Mouse (Mus musculus) MEL (cell line): ENCODE data around the gene Rnf133. TPM values are rescaled to one million over a fixed set of nuclear protein-coding genes. Genes with fewer than 3 reads are reported as not detected.

Experiments used
- DNase-seq: peaks from one replicate; pipeline ENCODE4 v3.0.0; 2011; ENCODE audit warnings: low read depth, low spot score
- H3K27ac ChIP-seq: 2 replicates; pipeline ENCODE4 v1.5.1; 2012; ENCODE audit warnings: low read depth, mild to moderate bottlenecking, control low read depth, low read length, moderate library complexity; ENCODE audit not compliant: control insufficient read depth
- H3K27me3 ChIP-seq, 2 experiments: fragments of 150-350 bp in 1 of 2; sonication (generic) in 1 of 2; 2 replicates each; pipeline ENCODE4 v1.6.1; 2012; ENCODE audit warnings: low read length in 2 of 2, mild to moderate bottlenecking in 2 of 2, improper control_type of control experiment in 1 of 2, moderate library complexity in 1 of 2; ENCODE audit not compliant: insufficient read depth in 2 of 2, control insufficient read depth in 1 of 2
- H3K36me3 ChIP-seq, 2 experiments: 2 replicates each; pipeline ENCODE4 v1.6.1; 2012 to 2014; ENCODE audit warnings: low read length in 2 of 2, improper control_type of control experiment in 1 of 2, inconsistent platforms in 1 of 2, mild to moderate bottlenecking in 1 of 2; ENCODE audit not compliant: insufficient read depth in 2 of 2, control insufficient read depth in 1 of 2
- H3K4me1 ChIP-seq, 2 experiments: fragments of 150-350 bp in 1 of 2; sonication (generic) in 1 of 2; 2 replicates each; pipeline ENCODE4 v1.6.1; 2012; ENCODE audit warnings: low read length in 2 of 2, improper control_type of control experiment in 1 of 2, mild to moderate bottlenecking in 1 of 2; ENCODE audit not compliant: insufficient read depth in 2 of 2, control insufficient read depth in 1 of 2
- H3K4me3 ChIP-seq, 2 experiments: fragments of 150-350 bp in 1 of 2; sonication (generic) in 1 of 2; 2 replicates each; pipeline ENCODE4 v1.5.1; 2012; ENCODE audit warnings: low read depth in 2 of 2, low read length in 2 of 2, mild to moderate bottlenecking in 2 of 2, moderate library complexity in 2 of 2, control low read depth in 1 of 2, improper control_type of control experiment in 1 of 2; ENCODE audit not compliant: control insufficient read depth in 1 of 2, insufficient read depth in 1 of 2
- H3K79me2 ChIP-seq: 2 replicates; pipeline ENCODE4 v1.6.1; 2012; ENCODE audit warnings: mild to moderate bottlenecking, low read length, moderate library complexity; ENCODE audit not compliant: control insufficient read depth, poor library complexity, insufficient read depth
- H3K9ac ChIP-seq: 2 replicates; pipeline ENCODE4 v1.6.1; 2012; ENCODE audit warnings: low read depth, mild to moderate bottlenecking, control low read depth, low read length, moderate library complexity; ENCODE audit not compliant: control insufficient read depth, poor library complexity, severe bottlenecking
- H3K9me3 ChIP-seq: fragments of 150-350 bp; sonication (generic); replicated peaks from 2 replicates; pipeline ENCODE4 v1.6.1; 2012; ENCODE audit warnings: mild to moderate bottlenecking, low read length, improper control_type of control experiment, moderate library complexity; ENCODE audit not compliant: insufficient read depth
- CHD1 ChIP-seq: IDR thresholded peaks from 2 replicates; pipeline ENCODE4 v1.6.1; 2012; ENCODE audit warnings: low read depth, mild to moderate bottlenecking, inconsistent platforms, low read length, improper control_type of control experiment
- CHD2 ChIP-seq: IDR thresholded peaks from 2 replicates; pipeline ENCODE4 v1.6.1; 2011; ENCODE audit warnings: low read length, improper control_type of control experiment
- CTCF ChIP-seq, 3 experiments: IDR thresholded peaks in 2 of 3; conservative IDR thresholded peaks in 1 of 3; 2 replicates each; pipeline ENCODE4 v1.5.1; 2011 to 2012; ENCODE audit warnings: low read length in 3 of 3, low read depth in 2 of 3, mild to moderate bottlenecking in 2 of 3, improper control_type of control experiment in 1 of 3, inconsistent platforms in 1 of 3, mixed read lengths in 1 of 3, moderate library complexity in 1 of 3; ENCODE audit not compliant: control insufficient read depth in 1 of 3, insufficient read depth in 1 of 3, poor library complexity in 1 of 3, severe bottlenecking in 1 of 3
- E2F4 ChIP-seq: IDR thresholded peaks from 2 replicates; pipeline ENCODE4 v1.6.1; 2011; ENCODE audit warnings: low read depth, low read length, improper control_type of control experiment, borderline replicate concordance
- GABPA ChIP-seq: IDR thresholded peaks from 2 replicates; pipeline ENCODE4 v1.6.1; 2012; ENCODE audit warnings: low read depth, mild to moderate bottlenecking, inconsistent platforms, low read length, improper control_type of control experiment, moderate library complexity
- GATA1 ChIP-seq: IDR thresholded peaks from 2 replicates; pipeline ENCODE4 v1.6.1; 2011; ENCODE audit warnings: low read depth, low read length, improper control_type of control experiment
- HCFC1 ChIP-seq: IDR thresholded peaks from 2 replicates; pipeline ENCODE4 v1.6.1; 2012; ENCODE audit warnings: low read depth, mild to moderate bottlenecking, inconsistent platforms, low read length, improper control_type of control experiment, moderate library complexity
- MAFK ChIP-seq: IDR thresholded peaks from 2 replicates; pipeline ENCODE4 v1.6.1; 2011; ENCODE audit warnings: low read depth, mild to moderate bottlenecking, low read length, improper control_type of control experiment, borderline replicate concordance
- MAX ChIP-seq: IDR thresholded peaks from 2 replicates; pipeline ENCODE4 v1.6.1; 2011; ENCODE audit warnings: low read length, improper control_type of control experiment
- MAZ ChIP-seq: IDR thresholded peaks from 2 replicates; pipeline ENCODE4 v1.6.1; 2012; ENCODE audit warnings: low read depth, mild to moderate bottlenecking, inconsistent platforms, low read length, improper control_type of control experiment
- MEF2A ChIP-seq: IDR thresholded peaks from 2 replicates; pipeline ENCODE4 v1.6.1; 2014; ENCODE audit warnings: low read depth, mild to moderate bottlenecking, inconsistent platforms, low read length, improper control_type of control experiment; ENCODE audit not compliant: poor library complexity, insufficient replicate concordance, severe bottlenecking; ENCODE audit errors: extremely low read depth
- MXI1 ChIP-seq: IDR thresholded peaks from 2 replicates; pipeline ENCODE4 v1.6.1; 2011; ENCODE audit warnings: mild to moderate bottlenecking, low read depth, low read length, improper control_type of control experiment
- NRF1 ChIP-seq: IDR thresholded peaks from 2 replicates; pipeline ENCODE4 v1.6.1; 2014; ENCODE audit warnings: low read depth, mild to moderate bottlenecking, inconsistent platforms, low read length, improper control_type of control experiment, moderate library complexity; ENCODE audit not compliant: poor library complexity, insufficient read depth, severe bottlenecking
- POLR2AphosphoS5 ChIP-seq: IDR thresholded peaks from 2 replicates; pipeline ENCODE4 v1.6.1; 2012; ENCODE audit warnings: low read depth, borderline replicate concordance, mild to moderate bottlenecking, inconsistent platforms, low read length, moderate library complexity, mixed read lengths
- RAD21 ChIP-seq: IDR thresholded peaks from 2 replicates; pipeline ENCODE4 v1.6.1; 2011; ENCODE audit warnings: mild to moderate bottlenecking, low read depth, low read length, improper control_type of control experiment
- RCOR1 ChIP-seq: IDR thresholded peaks from 2 replicates; pipeline ENCODE4 v1.6.1; 2012; ENCODE audit warnings: low read depth, mild to moderate bottlenecking, inconsistent platforms, low read length, improper control_type of control experiment
- SIN3A ChIP-seq: IDR thresholded peaks from 2 replicates; pipeline ENCODE4 v1.6.1; 2012; ENCODE audit warnings: low read length, improper control_type of control experiment, inconsistent platforms
- SMC3 ChIP-seq: IDR thresholded peaks from 2 replicates; pipeline ENCODE4 v1.6.1; 2011; ENCODE audit warnings: low read depth, low read length, improper control_type of control experiment
- TAL1 ChIP-seq: IDR thresholded peaks from 2 replicates; pipeline ENCODE4 v1.6.1; 2012; ENCODE audit warnings: mild to moderate bottlenecking, inconsistent platforms, low read length, moderate library complexity, mixed read lengths
- TBP ChIP-seq: IDR thresholded peaks from 2 replicates; pipeline ENCODE4 v1.8.0; 2011; ENCODE audit warnings: low read depth, low read length, improper control_type of control experiment
- TCF12 ChIP-seq: IDR thresholded peaks from 2 replicates; pipeline ENCODE4 v1.6.1; 2014; ENCODE audit warnings: low read depth, mild to moderate bottlenecking, inconsistent platforms, low read length, improper control_type of control experiment, moderate library complexity
- USF1 ChIP-seq: IDR thresholded peaks from 2 replicates; pipeline ENCODE4 v1.6.1; 2014; ENCODE audit warnings: low read depth, mild to moderate bottlenecking, inconsistent platforms, low read length, improper control_type of control experiment, moderate library complexity
- ZKSCAN1 ChIP-seq: IDR thresholded peaks from 2 replicates; pipeline ENCODE4 v1.6.1; 2012; ENCODE audit warnings: low read depth, mild to moderate bottlenecking, inconsistent platforms, low read length, improper control_type of control experiment, moderate library complexity
- ZMIZ1 ChIP-seq: IDR thresholded peaks from 2 replicates; pipeline ENCODE4 v1.6.1; 2012; ENCODE audit warnings: low read depth, mild to moderate bottlenecking, inconsistent platforms, low read length, improper control_type of control experiment, moderate library complexity
- polyA plus RNA-seq, 2 experiments: library from polyadenylated mRNA; stranded (reverse) in 1 of 2; unstranded in 1 of 2; fragments of >175 nt in 1 of 2; fragments of >200 nt in 1 of 2; gene quantifications; 2 replicates each; pipeline versions ENCODE4 v1.2.1 to v1.2.4; 2012; ENCODE audit warnings: low replicate concordance in 2 of 2, low read depth in 1 of 2; ENCODE audit not compliant: insufficient read length in 2 of 2, insufficient read depth in 1 of 2, missing spikeins in 1 of 2
- total RNA-seq: library from RNA; depleted of rRNA; stranded (reverse); fragments of 300-350 nt; gene quantifications from 2 replicates; pipeline ENCODE4 v1.2.3, GENCODE M21; 2012

Rnf133 gene
- total and polyA plus RNA-seq, 3 experiments, result not detected

- TF ChIP-seq NRF1 (no peak), MAX (no peak), USF1 (no peak), HCFC1 (no peak), GABPA (no peak), MAFK (no peak), RAD21 (no peak), MAZ (no peak), TBP (no peak), CHD2 (no peak), SIN3A (no peak), MEF2A (no peak), ZKSCAN1 (no peak), MXI1 (no peak)
- no peaks in the 10 kb centered on the region for H3K36me3 ChIP-seq
- no peaks in the 10 kb centered on the region for H3K4me1 ChIP-seq
- no peak overlapping the region for H3K27ac ChIP-seq
- H3K9ac ChIP-seq, result no peak overlapping the region
- DNase-seq, result no peak
- no peaks in the 10 kb centered on the region for H3K27me3 ChIP-seq
- no peak overlapping the region for H3K4me3 ChIP-seq
- H3K9me3 ChIP-seq, result no peaks in the 10 kb centered on the region
- H3K79me2 ChIP-seq, result no peaks in the 10 kb centered on the region
Measured at GRCm38 (mm10) chr6:23648732-23649131, 1.4 kb downstream of the Rnf133 start.

GRCm38 (mm10) chr6:23647627-23648247 lies 2.4 kb downstream of the Rnf133 start:
- Histone ChIP-seq H3K36me3 (no peaks in the 10 kb centered on the region), H3K79me2 (no peaks in the 10 kb centered on the region), H3K9ac (no peak overlapping the region), H3K4me1 (no peaks in the 10 kb centered on the region), H3K9me3 (no peaks in the 10 kb centered on the region), H3K4me3 (no peak overlapping the region), H3K27me3 (no peaks in the 10 kb centered on the region), H3K27ac (no peak overlapping the region)
- TF ChIP-seq CHD1 (no peak), CHD2 (no peak), SMC3 (no peak), MAX (no peak)
- DNase-seq, result no peak

GRCm38 (mm10) chr6:23637081-23637480 lies 13.0 kb downstream of the Rnf133 start:
- Histone ChIP-seq H3K9me3 (no peaks in the 10 kb centered on the region), H3K79me2 (no peaks in the 10 kb centered on the region), H3K9ac (no peak overlapping the region), H3K27ac (no peak overlapping the region), H3K27me3 (no peaks in the 10 kb centered on the region), H3K4me1 (no peaks in the 10 kb centered on the region), H3K36me3 (no peaks in the 10 kb centered on the region), H3K4me3 (no peak overlapping the region)
- TF ChIP-seq CTCF (IDR thresholded peaks at IDR 0.05 in 2 of 3, conservative IDR thresholded peaks at IDR 0.05 in 1 of 3; ENCODE audit: control insufficient read depth in 1 of 3, insufficient read depth in 1 of 3, low read depth in 2 of 3, low read length in 3 of 3, poor library complexity in 1 of 3, severe bottlenecking in 1 of 3) (no peak), CHD1 (no peak), TAL1 (no peak), TCF12 (no peak), GATA1 (no peak), E2F4 (no peak), ZKSCAN1 (no peak), POLR2AphosphoS5 (no peak), MAX (no peak), NRF1 (no peak), CHD2 (no peak), MAZ (no peak), ZMIZ1 (no peak), RCOR1 (no peak), SMC3 (no peak)
- DNase-seq, result no peak
